Mouse (Mus musculus): ENCODE measurements around the gene Anapc7.
"Not testable (repeated sequence)": the region's sequence is repeated elsewhere in the genome, so short reads cannot be mapped to it uniquely, and the experiment has no call there.

The Anapc7 gene

DNA sequence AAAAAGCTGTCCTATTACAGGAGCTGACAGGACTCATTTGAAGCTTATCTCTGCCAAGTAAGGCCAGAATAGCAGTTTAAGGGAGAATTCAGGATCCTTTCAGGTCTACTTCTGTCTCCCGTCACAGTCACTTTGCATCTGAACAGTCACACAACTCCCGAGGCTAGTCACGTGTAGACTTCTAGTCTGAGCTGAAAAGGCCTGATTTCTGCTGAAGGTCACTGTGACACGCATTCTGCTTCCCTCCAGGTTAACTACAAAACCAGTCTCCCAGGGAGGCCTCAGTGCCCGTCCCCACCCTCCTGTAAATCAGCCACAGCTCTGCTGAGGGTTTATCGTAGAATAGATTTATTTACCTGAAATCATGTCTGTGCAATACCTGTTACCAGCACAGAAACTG lies 31.7 kb downstream of the Anapc7 start:
- DNase-seq, result no peak

DNA sequence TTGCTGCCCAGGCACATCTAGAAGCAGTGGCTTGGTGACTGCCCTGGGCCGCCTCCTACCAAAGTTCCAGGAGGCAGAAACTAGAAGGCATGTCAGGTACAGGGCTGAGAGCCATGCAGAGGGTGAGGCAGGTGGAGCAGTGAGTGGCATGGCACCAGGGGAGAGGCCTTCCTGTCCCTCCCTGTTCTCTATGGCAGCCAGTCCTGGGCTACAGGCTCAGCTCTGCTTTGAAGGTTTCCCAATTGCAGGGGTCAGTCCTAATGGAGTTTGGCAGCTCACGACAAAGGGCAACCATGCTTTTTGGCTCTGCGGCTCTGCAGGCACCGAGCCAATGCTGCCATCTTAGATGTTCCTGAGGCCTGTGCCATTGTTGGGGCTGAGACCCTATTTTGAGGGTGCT lies 32.9 kb downstream of the Anapc7 start:
- DNase-seq, result no peak

DNA sequence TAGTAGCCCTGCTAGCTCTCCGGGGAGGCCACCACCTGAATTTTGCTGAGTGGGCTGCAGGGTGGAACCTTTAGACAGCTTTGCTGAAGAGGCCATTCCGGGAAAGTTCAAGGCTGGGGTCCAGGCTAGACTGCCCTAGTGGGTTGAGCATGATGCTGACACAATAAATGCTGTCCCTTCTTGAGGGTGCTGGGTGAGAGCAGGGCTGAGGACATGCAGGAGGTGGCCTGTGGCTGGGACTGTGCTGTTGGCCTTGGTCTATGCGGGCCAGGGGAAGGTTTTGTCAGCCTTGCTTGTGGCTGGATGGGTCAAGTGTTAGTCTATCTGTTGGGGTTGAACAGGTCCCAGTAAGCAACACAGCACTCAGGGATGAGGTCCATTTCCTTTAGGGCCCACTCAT lies 33.4 kb downstream of the Anapc7 start:
- no peak for DNase-seq

DNA sequence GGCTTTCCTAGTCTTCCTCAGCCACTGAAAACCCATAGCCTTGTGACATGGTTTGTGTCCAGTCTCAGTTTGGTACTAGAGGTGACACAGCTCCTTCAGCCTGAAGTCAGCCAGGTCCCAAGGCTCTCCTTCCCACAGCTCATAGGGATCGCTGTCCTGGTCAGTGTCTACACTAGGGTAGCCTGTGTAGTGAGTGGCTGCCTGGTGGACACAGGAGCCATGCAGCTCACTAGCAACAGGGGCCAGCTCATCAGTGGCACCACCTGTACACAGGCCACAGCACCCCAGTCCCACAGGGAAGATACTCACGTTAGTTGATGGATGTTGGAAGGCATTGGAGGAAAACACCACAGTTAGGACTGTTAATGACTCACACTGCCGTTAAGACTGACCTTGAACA lies 34.1 kb downstream of the Anapc7 start:
- no peak for DNase-seq

DNA sequence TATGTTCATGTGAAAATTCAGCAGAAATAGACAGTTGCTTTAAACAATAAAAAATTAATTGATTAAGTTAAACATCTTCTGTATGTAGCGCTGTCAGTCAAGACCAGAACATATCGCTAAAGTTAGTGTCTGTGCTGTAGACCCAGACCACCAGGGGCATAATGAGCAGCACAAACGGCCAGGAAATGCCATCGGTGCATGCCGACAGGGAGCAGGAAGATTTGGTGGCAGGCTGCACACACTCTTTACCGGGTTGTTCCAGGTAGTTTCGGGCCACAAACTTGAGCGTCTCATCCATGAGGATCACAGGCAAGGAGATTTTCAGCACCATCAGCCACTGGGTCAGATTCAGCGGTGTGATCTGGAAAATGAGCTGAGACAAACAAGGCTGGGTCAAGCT lies 35.6 kb downstream of the Anapc7 start:
- not testable (repeated sequence) for DNase-seq

DNA sequence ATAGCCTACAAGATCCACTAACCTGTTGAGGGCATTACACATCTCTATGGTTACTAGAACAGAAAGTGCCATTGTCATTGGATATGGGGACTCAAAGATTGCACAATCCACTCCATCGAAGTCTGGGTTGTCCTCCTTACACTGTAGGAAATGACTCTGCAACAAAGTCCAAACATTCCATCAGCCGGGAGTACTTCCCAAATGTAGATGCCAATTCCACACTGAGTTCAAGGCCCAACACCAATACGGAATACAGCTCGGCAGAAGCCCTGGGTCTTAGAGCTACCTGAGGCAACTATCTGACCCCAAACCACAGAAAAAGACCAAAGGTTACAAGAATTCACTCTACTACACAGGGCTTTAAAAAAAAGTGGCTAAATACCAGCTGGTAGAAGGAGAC lies 36.6 kb downstream of the Anapc7 start:
- no peak for DNase-seq

DNA sequence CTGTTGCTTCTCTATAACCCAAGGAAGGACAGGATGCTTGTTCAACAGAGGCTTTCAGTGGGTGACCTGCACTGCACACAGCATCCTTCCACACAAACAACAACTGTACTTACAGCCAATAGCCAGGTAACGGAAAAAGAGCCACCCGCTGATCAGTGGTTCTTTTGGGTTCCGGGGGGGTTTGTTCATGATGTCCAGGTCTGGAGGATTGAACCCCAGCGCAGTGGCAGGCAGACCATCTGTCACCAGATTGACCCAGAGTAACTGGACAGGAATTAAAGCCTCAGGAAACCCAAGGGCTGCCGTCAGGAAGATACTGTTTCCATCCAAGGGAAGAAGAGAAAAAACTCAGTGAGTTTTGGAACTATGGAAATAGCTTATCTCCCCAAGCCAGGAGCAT lies 37.8 kb downstream of the Anapc7 start:
- DNase-seq, result no peak

DNA sequence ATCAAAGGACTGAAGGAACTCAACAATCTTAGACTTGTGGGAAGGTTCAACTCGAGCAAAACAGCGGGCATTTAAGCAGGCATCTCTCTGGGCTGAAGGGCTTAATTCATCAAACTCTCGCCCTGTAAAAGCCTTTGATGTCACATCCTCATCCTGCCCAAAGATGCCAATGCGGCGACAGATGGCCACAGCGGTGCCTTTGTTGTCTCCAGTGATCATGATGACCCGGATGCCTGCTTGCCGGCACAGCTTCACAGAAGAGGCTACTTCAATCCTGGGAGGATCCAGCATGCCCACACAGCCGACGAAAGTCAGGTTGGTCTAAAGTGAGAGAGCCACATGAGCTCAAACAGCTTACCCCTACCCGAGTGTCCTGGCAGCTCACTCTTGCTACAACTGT lies 39.2 kb downstream of the Anapc7 start:
- no peak for DNase-seq

DNA sequence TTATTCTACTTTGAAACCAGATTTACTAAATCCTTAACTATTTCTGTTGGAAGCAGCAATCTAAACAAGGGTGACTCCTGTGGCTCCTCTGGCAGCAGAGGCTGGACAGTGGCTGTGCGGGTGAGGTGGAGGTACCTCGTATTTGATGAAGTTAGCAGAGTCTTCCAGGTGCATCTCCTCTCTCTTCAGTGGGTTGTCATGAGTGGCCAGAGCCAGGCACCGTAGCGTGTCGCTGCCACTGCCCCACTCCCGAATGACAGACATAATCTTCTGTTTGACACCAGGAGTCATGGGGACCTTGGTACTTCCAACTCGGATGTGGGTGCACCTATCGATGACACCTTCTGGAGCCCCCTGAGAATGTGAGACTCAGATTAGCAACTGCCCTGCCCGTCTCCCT lies 39.9 kb downstream of the Anapc7 start:
- DNase-seq, result no peak

DNA sequence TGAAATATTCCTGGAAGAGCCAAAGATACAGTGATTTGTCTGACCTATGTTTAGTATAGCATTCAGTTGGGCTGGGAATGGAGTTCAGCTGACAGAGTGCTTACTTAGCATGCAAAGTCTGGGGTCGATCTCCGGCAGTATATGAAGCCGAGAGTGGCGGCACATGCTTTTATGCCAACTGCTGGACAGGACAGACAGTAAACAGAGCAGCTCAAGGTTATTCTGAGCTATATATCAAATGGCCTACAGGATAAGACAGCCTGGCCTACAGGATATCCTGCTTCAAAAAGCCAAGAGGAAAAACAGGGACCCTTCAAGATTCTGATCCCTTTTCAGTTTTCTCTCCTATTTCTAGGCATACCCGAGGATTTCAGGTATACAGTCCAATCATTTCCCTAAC lies 50.2 kb downstream of the Anapc7 start:
- DNase-seq, result no peak

DNA sequence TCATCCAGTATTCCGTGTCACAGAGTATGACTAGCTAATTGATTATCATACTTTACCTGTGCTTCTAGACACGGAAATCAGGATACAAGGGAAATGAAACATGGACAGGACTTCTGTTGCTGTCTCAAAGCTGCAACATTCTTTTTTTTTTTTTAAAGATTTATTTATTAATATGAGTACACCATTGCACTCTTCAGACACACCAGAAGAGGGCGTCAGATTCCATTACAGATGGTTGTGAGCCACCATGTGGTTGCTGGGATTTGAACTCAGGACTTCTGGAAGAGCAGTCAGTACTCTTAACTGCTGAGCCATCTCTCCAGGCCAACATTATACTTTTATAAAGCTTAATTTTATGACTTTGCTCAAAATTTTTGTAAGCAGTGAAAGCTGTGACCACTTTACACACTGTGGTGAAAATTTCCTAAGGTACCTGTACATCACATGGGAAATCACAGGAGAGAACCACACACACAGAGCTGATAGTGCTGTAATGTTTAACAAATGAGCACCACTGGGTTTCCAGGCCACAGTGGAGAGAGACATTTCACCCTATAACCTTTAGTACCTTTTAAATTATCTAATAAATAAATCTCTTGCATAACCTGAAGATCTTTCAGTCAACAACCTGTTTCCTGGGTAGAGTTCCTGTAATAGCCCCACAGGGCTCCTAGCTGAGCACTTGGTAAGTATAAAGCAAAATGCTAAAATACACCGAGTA lies 53.3 kb downstream of the Anapc7 start:
- DNase-seq, result no peak

DNA sequence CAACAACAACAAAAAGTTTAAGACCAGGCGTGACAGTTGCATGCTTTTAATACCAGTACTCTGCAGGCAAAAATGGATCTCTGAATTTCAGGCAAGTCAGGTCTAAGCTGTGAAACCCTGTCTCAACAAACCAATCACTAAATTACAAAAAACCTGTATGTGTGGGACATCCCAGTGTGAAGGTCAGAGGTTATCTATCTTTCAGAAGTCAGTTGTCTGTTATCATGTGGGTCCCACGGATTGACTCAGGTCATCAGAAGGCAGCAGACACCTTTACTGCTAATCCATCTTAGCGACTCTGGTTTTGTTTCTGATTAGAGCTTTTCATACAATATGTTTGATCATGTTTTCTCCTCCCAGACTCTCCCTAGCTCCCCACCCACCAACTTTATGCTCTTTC lies 54.6 kb downstream of the Anapc7 start:
- no peak for DNase-seq

DNA sequence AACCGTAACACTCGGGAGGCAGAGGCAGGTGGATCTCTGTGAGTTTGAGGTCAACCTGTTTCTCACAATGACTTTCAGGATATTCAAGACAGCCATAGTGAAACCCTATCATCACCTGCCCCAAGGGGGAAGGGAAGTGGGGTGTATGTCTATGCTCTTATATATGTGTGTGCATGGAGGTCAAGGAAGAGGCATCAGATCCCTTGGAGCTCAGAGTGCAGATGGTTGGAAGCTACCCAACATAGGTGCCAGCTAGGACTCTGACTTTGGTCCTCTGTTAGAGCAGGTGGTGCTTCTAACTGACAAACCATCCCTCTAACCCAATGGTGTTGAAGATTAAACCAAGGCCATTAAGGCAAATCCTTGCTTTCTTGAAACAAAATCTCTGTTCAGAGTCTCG lies 56.0 kb downstream of the Anapc7 start:
- DNase-seq, result no peak

DNA sequence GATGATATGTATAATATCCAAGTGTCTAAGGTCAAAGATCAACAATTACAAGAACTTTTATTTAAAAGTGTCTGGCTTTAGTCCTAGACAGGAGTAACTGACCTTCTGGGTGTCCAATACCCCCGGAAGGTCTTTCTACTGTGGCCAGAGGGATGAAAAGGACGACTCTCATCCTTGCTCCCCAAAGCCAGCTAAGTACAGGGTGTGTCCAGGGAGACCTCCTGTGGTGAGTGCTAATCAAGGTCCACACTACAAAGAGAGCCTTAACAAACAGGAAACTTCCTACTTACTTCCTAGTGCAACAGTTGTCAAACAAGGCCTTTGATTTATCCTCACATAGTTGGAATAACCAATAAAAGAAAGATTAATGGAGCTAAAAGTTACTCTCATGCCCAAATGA lies 57.6 kb downstream of the Anapc7 start:
- DNase-seq, result no peak

DNA sequence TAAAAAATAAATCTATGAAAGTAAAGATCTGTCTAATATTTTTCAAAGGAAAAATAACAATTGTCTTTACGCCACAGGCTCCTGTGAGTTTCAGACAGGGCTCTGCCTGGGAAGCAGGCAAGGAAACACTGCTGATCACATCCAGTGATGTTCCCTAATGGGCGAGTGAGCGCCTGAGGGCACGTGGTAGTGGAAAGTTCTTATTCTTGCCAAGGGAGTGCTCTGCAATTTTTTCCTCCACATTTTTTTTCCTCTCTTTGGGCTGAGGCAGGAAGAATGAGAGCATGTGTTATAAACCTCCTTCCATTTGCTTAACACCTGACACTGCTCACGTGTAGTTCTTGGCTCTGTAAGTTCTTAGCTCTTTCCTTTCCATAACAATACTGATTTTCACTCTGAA lies 60.4 kb downstream of the Anapc7 start:
- DNase-seq, result peak; percentile 32 to 38

DNA sequence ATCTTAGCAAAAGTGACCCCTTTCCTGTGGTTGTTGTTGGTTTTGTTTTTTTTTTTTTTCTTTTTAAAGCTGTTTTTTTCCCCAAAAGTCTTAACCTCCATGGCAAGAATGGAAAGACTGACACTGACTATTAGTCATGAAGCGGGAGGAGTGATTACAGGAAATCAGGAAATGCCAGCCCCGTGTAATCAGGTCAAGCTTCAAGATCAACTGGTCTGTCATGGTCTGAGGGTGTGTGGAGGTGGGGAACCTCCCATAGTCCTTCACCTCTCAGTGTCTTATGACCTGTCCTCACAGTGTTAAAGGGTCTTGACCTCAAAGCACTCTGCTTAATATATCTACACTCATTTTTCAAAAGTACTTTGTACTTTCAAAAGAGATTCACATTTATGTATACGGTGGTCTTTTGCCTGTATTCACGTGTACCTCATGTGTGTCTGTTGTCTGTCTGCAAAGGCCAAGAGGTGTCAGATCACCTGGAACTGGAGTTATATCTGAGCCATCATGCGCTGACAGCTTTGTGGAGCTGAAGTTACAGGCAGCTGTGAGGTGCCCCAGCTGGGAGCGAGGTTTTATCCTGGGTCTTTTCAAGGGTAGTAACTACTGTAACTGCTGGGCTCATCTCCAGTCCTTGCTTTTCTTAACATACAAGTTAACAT lies 61.4 kb downstream of the Anapc7 start:
- DNase-seq, result no peak

DNA sequence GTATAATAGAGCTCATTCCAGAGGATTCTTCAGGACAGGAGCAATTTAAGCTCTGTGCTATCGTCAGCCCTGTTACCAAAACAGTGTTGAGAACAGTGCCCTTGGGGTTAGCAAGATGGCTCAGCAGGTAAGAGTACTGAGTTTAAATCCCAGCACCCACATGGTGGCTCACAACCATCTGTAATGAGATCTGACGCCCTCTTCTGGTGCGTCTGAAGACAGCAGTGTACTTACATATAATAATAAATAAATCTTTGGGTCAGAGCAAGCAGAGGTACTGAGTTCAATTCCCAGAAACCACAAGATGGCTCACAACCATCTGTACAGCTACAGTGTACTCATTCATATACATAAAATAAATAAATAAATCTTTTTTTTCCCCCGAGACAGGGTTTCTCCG lies 64.8 kb downstream of the Anapc7 start:
- not testable (repeated sequence) for DNase-seq

DNA sequence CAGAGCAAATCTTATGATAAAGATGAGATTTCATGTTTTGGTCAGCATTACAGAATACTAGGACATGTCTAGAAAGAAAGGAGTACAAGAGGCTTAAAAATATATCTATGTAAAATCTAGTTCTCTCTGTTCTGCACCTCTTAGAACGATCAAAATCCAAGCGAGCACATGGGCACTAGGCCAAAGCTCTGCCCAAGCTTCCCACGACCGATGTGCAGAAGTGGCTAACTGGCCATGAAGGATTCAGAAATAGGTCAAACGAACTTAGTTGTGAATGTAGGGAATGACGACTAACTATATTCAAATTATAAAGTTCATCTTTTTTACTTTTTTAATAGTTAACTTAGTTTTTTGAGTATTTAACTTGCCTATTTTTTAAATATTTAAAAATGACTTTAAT lies 66.3 kb downstream of the Anapc7 start:
- DNase-seq, result no peak

DNA sequence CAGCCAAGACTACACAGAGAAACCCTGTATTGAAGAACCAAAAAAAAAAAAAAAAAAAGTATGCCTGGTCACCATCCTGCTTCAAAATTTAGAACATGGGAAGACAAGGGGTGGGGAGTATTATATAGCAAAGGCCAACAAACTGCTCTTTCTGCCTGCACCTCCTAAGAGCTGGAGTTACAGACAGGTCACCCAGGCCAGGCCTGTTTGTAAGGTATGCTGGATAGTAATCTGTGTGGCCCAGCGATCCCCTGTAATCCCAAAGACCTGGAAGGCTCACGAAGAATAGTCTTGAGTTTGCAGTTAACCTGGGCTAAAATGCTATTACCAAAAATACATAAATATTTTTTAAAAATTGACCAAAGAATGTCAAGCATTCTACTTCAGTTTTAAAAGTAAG lies 68.7 kb downstream of the Anapc7 start:
- DNase-seq, result no peak

DNA sequence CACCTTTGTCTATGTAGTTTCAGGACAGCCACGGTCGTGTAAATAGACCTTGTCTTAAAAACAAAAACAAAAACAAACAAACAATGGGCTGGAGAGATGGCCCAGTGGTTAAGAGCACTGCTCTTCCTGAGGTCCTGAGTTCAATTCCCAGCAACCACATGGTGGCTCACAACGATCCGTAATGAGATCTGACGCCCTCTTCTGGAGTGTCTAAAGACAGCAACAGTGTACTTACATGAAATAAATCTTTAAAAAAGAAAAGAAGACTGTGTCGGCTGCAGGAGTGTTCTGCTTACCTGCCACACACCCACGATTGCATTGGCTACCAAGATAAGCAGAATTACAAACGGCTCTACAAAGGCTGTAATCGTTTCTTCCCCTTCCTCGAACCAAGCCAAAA lies 69.9 kb downstream of the Anapc7 start:
- DNase-seq, result no peak

DNA sequence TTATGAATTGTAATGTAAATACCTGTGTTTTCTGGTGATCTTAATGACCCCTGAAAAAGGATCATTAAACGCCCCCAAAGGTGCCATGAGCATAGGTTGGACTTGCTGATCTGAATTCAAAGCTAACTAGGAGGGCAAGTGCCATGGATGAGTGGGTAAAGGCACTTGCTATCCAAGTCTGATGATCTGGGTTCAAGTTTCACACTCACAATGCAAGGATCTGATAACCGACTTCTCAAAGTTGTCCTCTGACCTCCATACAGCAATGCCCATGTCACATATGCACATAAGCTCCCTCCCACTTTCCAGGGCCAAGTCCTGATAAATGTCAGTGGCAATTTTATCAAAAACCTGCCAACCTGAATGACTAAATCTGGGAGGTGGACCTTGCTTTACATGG lies 71.5 kb downstream of the Anapc7 start:
- DNase-seq, result no peak

DNA sequence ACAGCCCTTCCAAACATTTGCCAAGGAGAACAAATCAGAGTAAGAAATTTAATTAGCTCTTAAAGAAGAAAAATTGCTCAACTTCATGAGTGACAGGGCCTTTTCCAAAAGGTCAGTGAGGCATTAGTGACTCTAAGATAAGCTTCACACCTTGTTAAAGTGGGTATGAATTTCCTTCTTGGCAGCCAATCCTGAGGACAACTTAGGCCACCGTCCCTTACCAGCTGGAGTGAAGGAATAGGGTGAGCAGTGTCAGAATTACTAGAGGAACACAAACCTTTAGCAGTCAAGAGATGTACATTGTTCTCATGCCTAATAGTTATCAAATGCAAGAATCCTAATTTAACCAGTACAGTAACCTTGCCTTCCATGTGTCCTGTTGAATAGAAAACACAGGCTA lies 73.0 kb downstream of the Anapc7 start:
- DNase-seq, result no peak

Data from lung, adult 18-20 months (tissue).